Mouse (Mus musculus): ENCODE results near the gene Phldb2. TPM values are rescaled to one million over a fixed set of nuclear protein-coding genes. Genes with fewer than 3 reads are reported as not detected.

The Phldb2 gene
- polyA plus RNA-seq, 1 experiment from 2014 or later, result 6.8 TPM

DNA sequence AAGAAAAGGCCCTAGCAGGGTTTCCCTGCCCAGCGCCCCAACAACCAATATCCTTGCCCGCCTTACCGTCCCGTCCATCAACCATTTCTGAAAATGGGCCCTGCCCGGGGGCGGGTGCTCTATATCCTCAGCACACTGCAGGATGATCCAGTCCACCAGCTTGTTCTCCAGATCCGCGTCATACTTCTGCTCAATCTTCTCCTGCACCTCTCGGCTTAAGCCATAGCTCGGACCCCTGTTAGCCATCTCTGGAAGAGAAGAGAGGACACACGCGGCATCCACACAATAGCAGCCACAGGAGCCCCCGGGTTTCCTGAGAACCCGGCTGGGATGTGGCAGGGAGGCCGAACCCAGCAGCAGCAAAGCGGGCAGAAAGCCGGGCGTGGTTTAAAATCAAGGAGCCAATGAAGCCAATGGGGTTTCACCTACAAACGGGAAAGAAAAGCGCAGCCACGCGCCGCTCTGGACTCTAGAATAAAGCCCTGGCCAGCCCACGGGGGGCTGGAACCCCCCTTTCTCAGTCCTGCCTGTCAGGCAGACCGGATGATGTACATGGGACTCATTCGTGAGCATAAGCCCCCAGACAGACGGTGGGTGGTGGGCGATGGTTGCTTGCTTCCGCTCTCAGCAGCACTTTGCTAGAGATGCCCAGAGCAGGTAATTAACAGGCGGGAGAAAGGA is 229.2 kb downstream of the Phldb2 start, which contains the start of gene Tagln3:
Gene Tagln3 (minus strand): TSS at position 548 of the 681 bp plus-strand sequence.
- ATAC-seq, result peak; percentile 87
- under 1% methylated on average over 30 of the region's 30 CpGs for WGBS
- no peaks in the 10 kb centered on the region for H3K27me3 ChIP-seq (replicated peaks; ENCODE audit: control insufficient read depth, insufficient read depth, low read length)

GRCm38 (mm10) chr16:45723172-45723901 is 230.1 kb downstream of the Phldb2 start:
- peaks cover 20% of the 10 kb centered on the region for H3K4me1 ChIP-seq (ENCODE audit: control insufficient read depth, insufficient read depth, low read depth, low read length)
- 25% methylated on average over 6 of the region's 6 CpGs for WGBS
- peak overlapping the region; percentile 92 for H3K9ac ChIP-seq (ENCODE audit: low read depth, low read length)

More for the DNA sequence above, 229.2 kb downstream of the Phldb2 start, which contains the start of gene Tagln3:
- Histone ChIP-seq H3K27ac (ENCODE audit: low read depth, low read length) (peak within 1 kb of the TSS; percentile 98), H3K9me3 (ENCODE audit: control insufficient read depth, low read length) (no peaks in the 10 kb centered on the region), H3K4me1 (ENCODE audit: control insufficient read depth, insufficient read depth, low read depth, low read length) (peaks cover 20% of the 10 kb centered on the region), H3K36me3 (ENCODE audit: control insufficient read depth, insufficient read depth, low read length) (peaks cover 8% of the 10 kb centered on the region; the same call in 1 of the 2 replicates), H3K4me3 (ENCODE audit: low read length) (peak within 1 kb of the TSS; percentile 64), H3K4me2 (ENCODE audit: low read length) (peak within 1 kb of the TSS; percentile 73), H3K9ac (ENCODE audit: low read depth, low read length) (peak within 1 kb of the TSS; percentile 92)

DNA sequence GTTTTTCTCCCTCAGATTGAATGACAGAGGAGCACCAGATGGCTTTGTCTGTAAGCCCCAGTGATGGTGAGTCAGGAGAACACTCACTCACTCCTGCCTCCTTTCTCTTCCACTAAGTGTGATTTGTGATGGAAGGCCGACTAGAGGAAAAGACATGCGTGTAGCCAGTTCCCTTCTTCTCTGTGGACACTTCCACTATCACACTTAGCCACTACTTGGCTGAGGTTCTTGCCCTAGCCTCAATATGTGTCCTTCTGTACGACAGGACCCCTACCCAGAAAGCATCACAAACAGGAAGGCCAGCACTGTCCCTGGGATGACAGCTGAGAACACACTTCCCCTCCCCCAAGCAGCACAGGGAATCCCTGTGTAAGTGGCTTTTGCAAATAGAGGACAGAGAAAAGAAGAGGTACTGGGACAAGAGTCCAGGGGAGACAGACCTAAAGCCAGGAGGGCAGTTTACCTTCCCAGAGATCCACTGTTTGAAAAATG is 230.9 kb downstream of the Phldb2 start:
- no peak for ATAC-seq
- H3K27ac ChIP-seq (ENCODE audit: low read depth, low read length), result peak overlapping the region; percentile 98
- WGBS, result 31% methylated on average over 3 of the region's 3 CpGs
- peak overlapping the region; percentile 64 for H3K4me3 ChIP-seq (ENCODE audit: low read length)
- H3K4me2 ChIP-seq (ENCODE audit: low read length), result peak overlapping the region; percentile 73
- H3K36me3 ChIP-seq (ENCODE audit: control insufficient read depth, insufficient read depth, low read length), result peaks cover 20% of the 10 kb centered on the region
- peaks cover 20% of the 10 kb centered on the region for H3K4me1 ChIP-seq (ENCODE audit: control insufficient read depth, insufficient read depth, low read depth, low read length)
- H3K9me3 ChIP-seq (ENCODE audit: control insufficient read depth, low read length), result no peaks in the 10 kb centered on the region
- H3K9ac ChIP-seq (ENCODE audit: low read depth, low read length), result peak overlapping the region; percentile 92
- H3K27me3 ChIP-seq (replicated peaks; ENCODE audit: control insufficient read depth, insufficient read depth, low read length), result no peaks in the 10 kb centered on the region

More at GRCm38 (mm10) chr16:45723172-45723901, 230.1 kb downstream of the Phldb2 start:
- Histone ChIP-seq H3K27ac (ENCODE audit: low read depth, low read length) (peak overlapping the region; percentile 98), H3K36me3 (ENCODE audit: control insufficient read depth, insufficient read depth, low read length) (peaks cover 14% of the 10 kb centered on the region), H3K9me3 (ENCODE audit: control insufficient read depth, low read length) (no peaks in the 10 kb centered on the region), H3K27me3 (replicated peaks; ENCODE audit: control insufficient read depth, insufficient read depth, low read length) (no peaks in the 10 kb centered on the region), H3K4me2 (ENCODE audit: low read length) (peak overlapping the region; percentile 73), H3K4me3 (ENCODE audit: low read length) (peak overlapping the region; percentile 64)
- ATAC-seq, result peak; percentile 31

- no peak for ATAC-seq
- Histone ChIP-seq H3K36me3 (ENCODE audit: control insufficient read depth, insufficient read depth, low read length) (peaks cover 30% of the 10 kb centered on the region), H3K4me1 (ENCODE audit: control insufficient read depth, insufficient read depth, low read depth, low read length) (peaks cover 20% of the 10 kb centered on the region), H3K9me3 (ENCODE audit: control insufficient read depth, low read length) (no peaks in the 10 kb centered on the region), H3K9ac (ENCODE audit: low read depth, low read length) (peak overlapping the region; percentile 11; the same call in 1 of the 2 replicates), H3K27me3 (replicated peaks; ENCODE audit: control insufficient read depth, insufficient read depth, low read length) (no peaks in the 10 kb centered on the region), H3K27ac (ENCODE audit: low read depth, low read length) (no peak overlapping the region), H3K4me2 (ENCODE audit: low read length) (no peak overlapping the region), H3K4me3 (ENCODE audit: low read length) (no peak overlapping the region)
- WGBS, result 81% methylated on average over 10 of the region's 10 CpGs
Observed at GRCm38 (mm10) chr16:45720022-45720630, 233.3 kb downstream of the Phldb2 start.

DNA sequence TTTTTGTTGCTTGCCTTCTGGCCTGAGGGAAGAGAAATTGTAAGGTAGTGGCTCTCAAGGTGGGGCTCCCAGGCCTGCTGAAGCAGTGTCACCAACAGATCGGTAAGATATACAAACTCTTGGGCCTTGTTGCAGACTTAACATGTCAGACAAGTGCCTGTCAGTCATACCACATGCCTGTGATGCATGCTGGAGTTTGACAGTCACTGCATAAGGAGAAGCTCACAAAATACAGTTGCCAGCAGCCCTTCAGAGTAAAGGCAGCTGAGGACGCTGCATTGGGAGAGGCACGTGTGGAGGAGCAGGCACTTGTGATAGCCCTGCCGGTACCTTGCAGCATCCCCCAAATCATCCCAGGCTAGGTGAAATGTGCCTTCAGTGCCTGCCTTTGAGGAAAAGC is 235.1 kb downstream of the Phldb2 start:
- peaks cover 20% of the 10 kb centered on the region for H3K4me1 ChIP-seq (ENCODE audit: control insufficient read depth, insufficient read depth, low read depth, low read length)
- ATAC-seq, result no peak

GRCm38 (mm10) chr16:45714489-45715150 is 238.8 kb downstream of the Phldb2 start:
- Histone ChIP-seq H3K27ac (ENCODE audit: low read depth, low read length) (no peak overlapping the region), H3K9me3 (ENCODE audit: control insufficient read depth, low read length) (no peaks in the 10 kb centered on the region), H3K9ac (ENCODE audit: low read depth, low read length) (no peak overlapping the region), H3K4me1 (ENCODE audit: control insufficient read depth, insufficient read depth, low read depth, low read length) (no peaks in the 10 kb centered on the region; the same call in 1 of the 2 replicates), H3K4me2 (ENCODE audit: low read length) (no peak overlapping the region), H3K27me3 (replicated peaks; ENCODE audit: control insufficient read depth, insufficient read depth, low read length) (no peaks in the 10 kb centered on the region), H3K4me3 (ENCODE audit: low read length) (no peak overlapping the region), H3K36me3 (ENCODE audit: control insufficient read depth, insufficient read depth, low read length) (peaks cover 29% of the 10 kb centered on the region)
- no peak for ATAC-seq
- 79% methylated on average over 5 of the region's 5 CpGs for WGBS

More for the DNA sequence above, 235.1 kb downstream of the Phldb2 start:
- Histone ChIP-seq H3K9ac (ENCODE audit: low read depth, low read length) (no peak overlapping the region), H3K9me3 (ENCODE audit: control insufficient read depth, low read length) (no peaks in the 10 kb centered on the region), H3K4me3 (ENCODE audit: low read length) (no peak overlapping the region), H3K4me2 (ENCODE audit: low read length) (no peak overlapping the region), H3K36me3 (ENCODE audit: control insufficient read depth, insufficient read depth, low read length) (peaks cover 34% of the 10 kb centered on the region), H3K27me3 (replicated peaks; ENCODE audit: control insufficient read depth, insufficient read depth, low read length) (no peaks in the 10 kb centered on the region), H3K27ac (ENCODE audit: low read depth, low read length) (no peak overlapping the region)
- 96% methylated on average over 4 of the region's 4 CpGs for WGBS

DNA sequence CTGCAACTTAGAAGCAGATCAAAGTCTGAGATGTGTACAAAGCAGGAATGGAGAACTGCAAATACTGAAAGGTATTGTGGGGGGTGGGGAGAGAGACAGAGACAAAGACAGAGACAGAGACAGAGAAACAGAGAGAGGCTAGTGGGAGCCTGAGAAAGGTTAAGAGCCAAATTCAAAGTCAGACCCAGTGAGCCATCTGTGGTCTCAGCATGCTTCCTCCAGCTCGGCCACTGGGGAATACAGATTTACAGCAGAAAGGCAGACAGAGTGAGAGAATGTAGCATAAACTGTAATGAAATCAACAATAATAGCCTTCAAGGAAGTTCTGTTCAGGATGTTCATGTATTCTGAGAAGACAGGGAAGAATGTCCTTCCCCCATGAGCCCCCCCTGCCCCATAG is 239.5 kb downstream of the Phldb2 start:
- peaks cover 29% of the 10 kb centered on the region for H3K36me3 ChIP-seq (ENCODE audit: control insufficient read depth, insufficient read depth, low read length)
- H3K4me1 ChIP-seq (ENCODE audit: control insufficient read depth, insufficient read depth, low read depth, low read length), result no peaks in the 10 kb centered on the region
- no peak overlapping the region for H3K4me3 ChIP-seq (ENCODE audit: low read length)
- no peaks in the 10 kb centered on the region for H3K9me3 ChIP-seq (ENCODE audit: control insufficient read depth, low read length)
- no peak overlapping the region for H3K4me2 ChIP-seq (ENCODE audit: low read length)
- H3K27me3 ChIP-seq (replicated peaks; ENCODE audit: control insufficient read depth, insufficient read depth, low read length), result no peaks in the 10 kb centered on the region
- no peak overlapping the region for H3K27ac ChIP-seq (ENCODE audit: low read depth, low read length)
- no peak for ATAC-seq
- 81% methylated on average over 1 of the region's 1 CpGs for whole genome bisulfite sequencing
- H3K9ac ChIP-seq (ENCODE audit: low read depth, low read length), result no peak overlapping the region

DNA sequence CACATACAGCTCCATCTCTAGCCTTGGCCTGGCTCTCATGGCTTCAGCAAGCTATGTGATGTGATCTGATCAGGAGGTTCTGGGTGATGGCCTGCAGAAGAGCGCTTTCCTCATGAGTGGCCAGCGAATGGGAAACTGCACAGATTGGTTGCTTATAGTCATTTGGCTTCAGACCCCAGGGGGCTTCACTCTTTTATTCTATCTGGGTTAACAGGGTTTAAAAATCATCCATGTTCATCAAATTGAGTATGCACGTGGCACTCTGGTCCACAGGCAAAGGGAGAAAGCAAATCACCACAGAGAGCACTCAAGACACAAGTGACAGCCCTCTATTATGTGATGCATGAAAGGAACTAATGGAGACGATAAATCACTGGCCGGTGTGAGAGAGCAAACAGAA is 240.1 kb downstream of the Phldb2 start:
- Histone ChIP-seq H3K9me3 (ENCODE audit: control insufficient read depth, low read length) (no peaks in the 10 kb centered on the region), H3K4me2 (ENCODE audit: low read length) (no peak overlapping the region), H3K9ac (ENCODE audit: low read depth, low read length) (no peak overlapping the region), H3K27me3 (replicated peaks; ENCODE audit: control insufficient read depth, insufficient read depth, low read length) (no peaks in the 10 kb centered on the region), H3K36me3 (ENCODE audit: control insufficient read depth, insufficient read depth, low read length) (peaks cover 23% of the 10 kb centered on the region), H3K27ac (ENCODE audit: low read depth, low read length) (no peak overlapping the region), H3K4me1 (ENCODE audit: control insufficient read depth, insufficient read depth, low read depth, low read length) (no peaks in the 10 kb centered on the region), H3K4me3 (ENCODE audit: low read length) (no peak overlapping the region)
- 62% methylated on average over 5 of the region's 5 CpGs for WGBS
- no peak for ATAC-seq
